ENCODE assay signal across 8 mouse cellular contexts in the genomic region with DNA sequence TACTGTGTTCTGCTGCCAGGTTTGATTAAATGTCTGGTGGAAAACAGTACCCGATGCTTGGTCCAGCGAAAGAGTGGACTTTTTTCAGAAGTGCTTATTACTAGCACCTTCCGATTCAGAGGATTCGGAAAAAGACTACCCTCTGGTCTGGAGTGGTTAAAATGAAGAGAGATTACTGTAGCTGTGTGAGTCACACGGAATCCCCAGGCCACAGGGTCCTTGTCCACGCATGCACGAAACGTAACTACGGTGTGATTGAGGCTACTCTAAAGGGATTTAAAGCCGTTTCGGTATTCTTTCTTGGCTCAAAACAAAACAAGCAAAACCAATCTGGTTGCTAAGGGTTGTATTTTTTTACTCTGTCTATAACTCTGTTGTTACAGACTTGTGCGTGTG. TPM values are rescaled to one million over a fixed set of nuclear protein-coding genes. Genes with fewer than 3 reads are reported as not detected.
A peak's percentile ranks its signal among the peaks of the same experiment; 100 is the strongest.
DNase-seq lines count a peak whose midpoint lies in the region; ATAC-seq lines count a peak whose summit lies in the region.

No protein-coding gene starts in this region.

- H3K27me3 ChIP-seq in embryonic facial prominence, embryonic 10.5 days (replicated peaks; ENCODE audit: low read depth, poor library complexity, severe bottlenecking) = peaks cover 60% of the 10 kb centered on the region
- H3K27me3 ChIP-seq in hindbrain, embryonic 14.5 days (ENCODE audit: control insufficient read depth, insufficient read depth, low read length) = peaks cover 60% of the 10 kb centered on the region
- peaks cover 35% of the 10 kb centered on the region for H3K27me3 ChIP-seq in midbrain, embryonic 16.5 days (ENCODE audit: control insufficient read depth, insufficient read depth, low read depth, low read length)

- H3K36me3 ChIP-seq in embryonic facial prominence, embryonic 10.5 days (replicated peaks) = no peaks in the 10 kb centered on the region
- H3K36me3 ChIP-seq in hindbrain, embryonic 14.5 days (replicated peaks; ENCODE audit: control insufficient read depth, insufficient read depth) = no peaks in the 10 kb centered on the region
- H3K36me3 ChIP-seq in midbrain, embryonic 16.5 days (ENCODE audit: control insufficient read depth, insufficient read depth, low read length) = no peaks in the 10 kb centered on the region

- H3K9me3 ChIP-seq in embryonic facial prominence, embryonic 10.5 days = no peaks in the 10 kb centered on the region
- H3K9me3 ChIP-seq in hindbrain, embryonic 14.5 days (ENCODE audit: control insufficient read depth, low read length) = no peaks in the 10 kb centered on the region
- H3K9me3 ChIP-seq in midbrain, embryonic 16.5 days (replicated peaks; ENCODE audit: control insufficient read depth, low read length, poor library complexity, severe bottlenecking) = no peaks in the 10 kb centered on the region

- no peak for ATAC-seq in hindbrain, embryonic 14.5 days (ENCODE audit: low FRiP score)
- ATAC-seq in midbrain, embryonic 16.5 days = no peak
- ATAC-seq in inflammation-experienced regulatory T-cells, adult 6 months = no peak

- peak overlapping the region; percentile 55 for H3K9ac ChIP-seq in hindbrain, embryonic 14.5 days
- H3K9ac ChIP-seq in midbrain, embryonic 16.5 days (ENCODE audit: low read depth, low read length) = peak overlapping the region; percentile 73; the same call in 1 of the 2 replicates

- H3K4me3 ChIP-seq in embryonic facial prominence, embryonic 10.5 days = peak overlapping the region; percentile 74
- peak overlapping the region; percentile 57 for H3K4me3 ChIP-seq in hindbrain, embryonic 14.5 days (replicated peaks; ENCODE audit: low read length)
- peak overlapping the region; percentile 79 for H3K4me3 ChIP-seq in midbrain, embryonic 16.5 days (ENCODE audit: low read depth, low read length)

- WGBS in embryonic facial prominence, embryonic 10.5 days = 4% methylated on average over 12 of the region's 12 CpGs
- WGBS in hindbrain, embryonic 14.5 days = 4% methylated on average over 12 of the region's 12 CpGs
- 2% methylated on average over 12 of the region's 12 CpGs for WGBS in midbrain, embryonic 16.5 days

- peak overlapping the region; percentile 100 for H3K4me2 ChIP-seq in hindbrain, embryonic 14.5 days (replicated peaks)
- peak overlapping the region; percentile 99 for H3K4me2 ChIP-seq in midbrain, embryonic 16.5 days (ENCODE audit: low read length)

- H3K4me1 ChIP-seq in embryonic facial prominence, embryonic 10.5 days = peaks cover 20% of the 10 kb centered on the region
- H3K4me1 ChIP-seq in hindbrain, embryonic 14.5 days (replicated peaks; ENCODE audit: control insufficient read depth, insufficient read depth, low read length) = peaks cover 13% of the 10 kb centered on the region
- H3K4me1 ChIP-seq in midbrain, embryonic 16.5 days (ENCODE audit: control insufficient read depth, insufficient read depth, low read length) = peaks cover 8% of the 10 kb centered on the region; the same call in 1 of the 2 replicates

- peak; percentile 7 to 8 for DNase-seq in layer of hippocampus, adult 18-20 months (ENCODE audit: low spot score in 2 of 2)
- DNase-seq in layer of hippocampus, adult 9-10 months (ENCODE audit: low spot score) = no peak
- no peak for DNase-seq in embryonic facial prominence, embryonic 10.5 days (ENCODE audit: low spot score)
- peak; percentile 25 for DNase-seq in hindbrain, embryonic 14.5 days (ENCODE audit: low spot score)
- no peak for DNase-seq in urinary bladder, postnatal 25 days (ENCODE audit: low spot score)
- DNase-seq in right cerebral cortex, postnatal 10 days (ENCODE audit: low spot score in 2 of 2) = no peak

- no peak overlapping the region for H3K27ac ChIP-seq in embryonic facial prominence, embryonic 10.5 days (replicated peaks)
- H3K27ac ChIP-seq in hindbrain, embryonic 14.5 days = no peak overlapping the region
- no peak overlapping the region for H3K27ac ChIP-seq in midbrain, embryonic 16.5 days (ENCODE audit: low read length)

RNA-seq across cellular contexts. Expression of gene Ocln, which starts 0.5 kb away (rescaled TPM):
- total RNA-seq in layer of hippocampus, adult 18-20 months (2021) = 10 to 100 TPM; 11.2 to 12.3 TPM
- polyA plus RNA-seq in embryonic facial prominence, embryonic 10.5 days (2016; fragmentation: Nextera tagmentation; extraction: Ambion mirVana) = 6.2 and 6.5 TPM in 2 replicates
- polyA plus RNA-seq in hindbrain, embryonic 14.5 days (2014; fragmentation: Nextera tagmentation; extraction: Ambion mirVana) = 11.0 and 13.1 TPM in 2 replicates
- polyA plus RNA-seq in midbrain, embryonic 16.5 days (2015; fragmentation: Nextera tagmentation; extraction: Ambion mirVana) = 9.4 and 9.9 TPM in 2 replicates
- polyA plus RNA-seq in inflammation-experienced regulatory T-cells, adult 6 months (2017; shearing (Covaris generic)) = under 1 TPM in 2 of 3 experiments, not detected in 1; 0.57 to 0.66 TPM

Comparison
In these comparisons a context has a peak if more than half of its experiments do, and no peak if none do; other contexts are left out.
1. DNase-seq: peak in layer of hippocampus, adult 18-20 months (2 of 2) and hindbrain, embryonic 14.5 days (single experiment); none in layer of hippocampus, adult 9-10 months (single experiment), embryonic facial prominence, embryonic 10.5 days (single experiment), urinary bladder, postnatal 25 days (single experiment) and right cerebral cortex, postnatal 10 days (0 of 2).
2. Peak in every context shown above with its lines, with median percentiles within 50 percentile points of each other: H3K4me3 ChIP-seq.